Mouse (Mus musculus) natural killer cell, adult 2 months (primary cell): Measurements from ENCODE around the gene BC107364.
"Not testable (repeated sequence)": the region's sequence is repeated elsewhere in the genome, so short reads cannot be mapped to it uniquely, and the experiment has no call there.

Experiments
- DNase-seq, 2 experiments: peaks; one replicate each; pipeline ENCODE4 v3.0.0; 2022; ENCODE audit warnings: low spot score in 2 of 2

Gene BC107364

GRCm38 (mm10) chr3:96451181-96451737 is 847 bp downstream of the BC107364 start:
- not testable (repeated sequence) for DNase-seq

GRCm38 (mm10) chr3:96450586-96450896 is 1.6 kb downstream of the BC107364 start:
- DNase-seq: not testable (repeated sequence)

GRCm38 (mm10) chr3:96449762-96450585 is 2.1 kb downstream of the BC107364 start:
- not testable (repeated sequence) for DNase-seq

DNA sequence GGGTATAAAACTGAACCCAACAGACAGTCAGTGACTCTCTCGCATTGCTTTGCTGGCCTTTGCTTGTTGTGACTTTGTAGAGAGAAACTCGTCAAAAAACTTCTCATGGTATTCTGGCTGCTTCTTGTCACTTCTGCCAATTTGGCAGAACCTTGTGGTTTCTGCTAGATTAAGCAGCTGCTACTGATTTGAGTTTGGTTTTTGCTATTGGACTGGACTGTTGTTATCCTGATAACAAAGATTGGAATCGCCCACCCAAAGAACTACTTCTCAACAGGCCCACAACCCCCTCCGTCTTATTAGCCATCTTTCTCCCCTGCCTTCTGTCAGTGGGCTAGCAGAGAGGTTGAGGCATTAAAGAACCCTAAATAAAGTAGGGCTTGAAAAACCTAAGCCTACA is 6.7 kb downstream of the BC107364 start:
- DNase-seq: no peak

GRCm38 (mm10) chr3:96440578-96440977 is 11.5 kb downstream of the BC107364 start:
- peak; percentile 56 to 68 for DNase-seq

- DNase-seq: peak in 1 of 2 experiments; percentile 7
Observed at GRCm38 (mm10) chr3:96435557-96436091, 16.5 kb downstream of the BC107364 start.

GRCm38 (mm10) chr3:96432207-96432606 is 19.9 kb downstream of the BC107364 start:
- DNase-seq: no peak

DNA sequence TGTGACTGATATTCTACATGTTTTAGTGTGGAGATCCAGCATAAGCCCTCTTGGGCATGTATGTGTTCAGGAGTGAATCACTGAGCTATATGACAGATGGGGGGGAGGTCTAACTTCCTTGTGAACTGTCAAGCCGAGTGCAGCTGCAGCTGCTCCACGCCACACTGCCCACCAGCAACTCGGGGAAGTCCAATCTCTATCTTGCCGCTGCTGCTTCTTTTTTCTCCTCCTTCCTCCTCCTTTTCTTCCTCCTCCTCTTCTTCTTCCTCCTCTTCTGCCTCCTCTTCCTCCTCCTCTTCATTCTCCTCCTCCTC is 22.3 kb downstream of the BC107364 start:
- DNase-seq: peak in 1 of 2 experiments; percentile 21

DNA sequence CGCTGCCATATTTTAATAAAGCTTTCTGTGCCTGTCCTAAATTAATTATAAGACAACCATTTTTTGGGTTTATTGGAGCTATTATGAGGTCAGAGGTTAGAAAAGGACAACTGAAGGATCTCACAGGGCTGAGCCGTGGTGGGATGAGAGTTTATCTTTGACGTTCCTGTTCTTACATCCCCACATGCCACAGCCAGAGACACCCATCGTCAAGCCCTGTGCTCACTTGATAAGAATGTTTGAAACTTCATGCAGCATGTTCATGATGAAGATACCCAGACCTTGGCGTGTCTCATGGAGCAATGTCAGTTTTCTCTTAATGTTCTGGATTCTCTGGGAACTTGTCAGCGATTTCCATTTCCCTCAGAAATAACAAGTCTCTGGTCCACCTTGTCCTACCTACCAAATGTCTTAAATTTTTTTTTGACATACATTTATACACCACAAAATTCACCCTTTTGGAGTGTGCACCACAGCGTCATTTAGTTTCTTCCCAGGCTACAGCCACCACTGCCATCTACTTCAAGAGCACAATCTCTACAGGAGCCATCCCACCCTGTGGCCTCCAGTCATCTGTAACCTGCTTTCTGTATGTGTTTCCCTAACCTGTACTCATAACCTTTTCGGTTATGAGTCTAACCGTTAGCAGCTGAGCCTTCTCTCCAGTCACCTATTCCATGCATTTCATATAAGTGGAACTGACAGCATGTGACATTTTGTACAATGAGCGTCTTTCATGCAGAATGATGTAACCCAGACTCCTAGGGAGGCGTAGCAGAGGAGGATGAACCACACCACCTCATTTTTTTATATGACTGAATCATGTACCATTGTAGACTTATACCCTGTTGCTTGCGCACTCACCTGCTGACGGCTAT is 22.9 kb downstream of the BC107364 start:
- no peak for DNase-seq

GRCm38 (mm10) chr3:96427761-96428462 is 24.2 kb downstream of the BC107364 start:
- DNase-seq: peak in 1 of 2 experiments; percentile 9

DNA sequence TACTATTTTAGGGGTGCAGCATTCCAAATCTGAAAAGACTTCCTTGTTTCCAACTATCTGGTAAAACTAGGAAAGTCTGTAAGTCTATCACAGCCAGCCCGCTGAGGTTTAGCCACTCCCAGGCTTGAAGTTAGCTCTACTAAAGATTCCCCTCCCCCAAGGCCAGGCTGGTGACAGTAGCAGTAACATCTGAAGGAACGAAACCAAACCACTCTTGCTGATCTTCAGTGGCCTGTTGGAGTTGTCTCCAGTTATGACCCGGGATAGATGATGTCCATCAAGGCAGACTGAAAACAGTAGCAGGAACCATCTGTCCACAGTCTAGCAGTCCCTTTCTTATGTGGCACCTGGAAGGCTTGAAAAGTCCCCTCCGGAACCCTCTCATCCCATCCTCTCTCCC is 24.8 kb downstream of the BC107364 start:
- no peak for DNase-seq

DNA sequence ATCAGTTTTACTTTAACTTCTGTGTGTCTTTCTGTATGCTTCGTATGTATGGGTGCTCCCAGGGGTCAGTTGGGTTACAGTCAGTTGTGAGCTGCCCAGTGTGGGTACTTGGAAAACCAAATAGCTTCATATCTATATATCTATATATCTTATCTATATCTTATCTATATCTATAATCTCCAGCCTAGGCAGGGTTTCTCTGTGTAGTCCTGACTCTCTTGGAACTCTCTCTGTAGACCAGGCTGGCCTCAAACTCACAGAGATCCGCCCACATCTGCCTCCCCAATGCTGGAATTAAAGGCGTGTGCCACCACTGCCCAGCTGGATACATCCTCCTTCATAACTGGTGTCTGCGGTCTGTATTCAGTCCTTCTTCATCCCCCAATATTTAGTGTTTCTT is 25.8 kb downstream of the BC107364 start:
- DNase-seq: no peak

DNA sequence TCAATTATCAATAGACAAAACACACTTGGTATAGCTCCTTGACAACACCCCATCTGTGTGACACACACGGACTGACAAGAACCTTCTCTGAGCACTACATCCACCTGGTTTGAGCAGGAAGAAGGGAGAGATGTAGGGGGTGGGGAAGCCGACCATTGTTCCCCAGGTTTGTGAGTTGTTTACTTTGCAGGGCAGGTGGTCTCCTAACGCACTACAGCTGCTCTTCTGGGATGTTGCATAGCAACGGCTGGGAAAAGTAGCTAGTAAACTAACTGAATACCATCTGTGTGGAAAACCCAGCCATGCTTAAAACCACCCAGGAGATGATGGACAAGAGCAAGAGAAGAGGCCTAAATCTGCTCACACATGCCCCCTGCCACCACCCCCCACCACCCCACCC is 27.7 kb downstream of the BC107364 start:
- DNase-seq: not testable (repeated sequence)

DNA sequence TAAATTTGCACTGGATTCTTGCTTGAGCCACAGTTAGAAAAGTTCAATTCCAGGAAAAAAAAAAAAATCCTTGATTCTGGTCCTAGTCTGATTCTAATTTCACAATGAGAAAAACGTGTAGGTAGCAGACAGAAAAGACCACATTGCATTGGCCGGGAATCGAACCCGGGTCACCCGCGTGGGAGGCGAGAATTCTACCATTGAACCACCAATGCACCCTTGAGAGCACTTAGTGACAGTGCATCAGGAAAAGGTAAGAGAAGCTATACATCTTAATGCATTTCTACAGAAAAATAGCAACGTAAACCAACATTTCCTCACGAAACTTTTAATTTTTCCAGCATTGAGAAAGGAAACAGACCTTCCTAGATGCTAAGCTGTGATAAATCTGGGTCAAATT is 28.2 kb downstream of the BC107364 start:
- DNase-seq: no peak

DNA sequence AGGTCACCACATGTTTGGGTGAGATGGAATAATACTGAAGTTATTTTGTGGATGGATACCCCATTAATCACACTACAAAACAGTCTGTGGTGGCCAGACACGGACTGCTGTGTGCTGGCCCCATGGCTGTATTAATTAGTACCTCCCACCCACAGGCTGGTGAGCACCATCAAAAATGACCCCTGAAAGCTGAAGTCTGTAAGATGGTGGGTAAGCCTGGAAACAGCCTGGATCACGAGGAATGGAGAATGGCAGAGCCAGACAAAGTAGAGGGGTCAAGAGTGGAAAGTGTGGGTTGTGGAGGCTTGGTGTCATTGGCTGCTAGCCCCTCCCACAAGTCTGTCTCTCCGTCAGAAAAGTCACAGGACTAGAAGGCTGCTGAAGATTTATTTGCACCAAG is 31.3 kb downstream of the BC107364 start:
- DNase-seq: no peak

DNA sequence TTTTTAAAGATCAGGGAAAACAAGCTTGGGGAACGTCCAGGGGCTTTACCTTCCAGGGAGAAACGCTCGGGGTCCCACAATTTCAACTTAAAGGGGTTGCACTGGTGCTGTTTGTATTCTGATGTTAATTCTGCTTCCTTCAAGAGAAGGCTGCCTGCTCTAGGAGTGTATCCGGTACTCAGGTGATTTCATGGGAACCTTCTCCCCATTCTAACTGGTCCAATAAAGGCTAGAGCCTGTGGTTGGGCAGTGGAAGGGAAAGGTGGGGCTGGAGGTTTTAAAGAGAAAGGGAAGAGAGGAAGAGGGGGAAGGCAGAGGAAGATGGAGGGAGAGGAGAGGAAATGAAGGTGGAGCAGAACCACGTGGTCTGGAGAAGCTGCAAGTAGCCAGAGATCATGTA is 33.2 kb downstream of the BC107364 start:
- not testable (repeated sequence) for DNase-seq

GRCm38 (mm10) chr3:96417850-96418815 is 34.0 kb downstream of the BC107364 start:
- DNase-seq: no peak

DNA sequence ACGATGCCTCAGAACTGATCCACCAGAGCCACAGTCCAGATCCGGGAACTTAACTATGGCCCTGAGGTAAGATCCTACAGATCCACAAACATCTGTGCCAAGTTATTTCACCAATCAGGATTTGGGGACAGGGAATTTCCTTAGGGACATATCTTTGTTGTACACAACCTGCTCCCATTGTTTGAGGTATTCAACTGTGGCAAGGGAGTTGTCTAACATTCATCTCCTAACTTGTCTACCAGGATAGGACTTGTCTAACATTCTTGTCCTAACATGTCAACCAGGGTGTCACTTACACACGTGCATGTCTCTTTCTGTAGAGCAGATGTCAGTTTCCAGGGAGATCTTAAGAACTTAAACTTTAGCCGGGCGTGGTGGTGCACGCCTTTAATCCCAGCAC is 35.5 kb downstream of the BC107364 start:
- DNase-seq: no peak

DNA sequence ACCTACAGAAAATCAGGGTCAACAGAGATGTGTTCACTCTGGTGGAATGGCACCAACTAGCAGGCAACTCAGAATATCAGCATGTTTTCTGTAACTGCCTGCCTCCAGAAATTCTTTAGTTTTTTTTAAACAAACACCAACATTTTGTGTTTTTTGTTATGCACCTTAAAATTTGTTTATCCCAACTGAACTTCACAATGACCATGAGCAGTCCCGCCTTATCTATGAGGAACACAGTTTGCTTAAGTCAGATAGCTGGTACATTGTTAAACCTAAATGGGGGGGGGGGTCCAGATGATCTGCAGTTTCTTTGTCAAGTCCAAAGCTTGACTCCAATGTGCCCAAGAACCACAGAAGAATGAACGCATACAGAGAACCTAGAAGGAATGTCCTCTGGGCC is 36.0 kb downstream of the BC107364 start:
- no peak for DNase-seq

DNA sequence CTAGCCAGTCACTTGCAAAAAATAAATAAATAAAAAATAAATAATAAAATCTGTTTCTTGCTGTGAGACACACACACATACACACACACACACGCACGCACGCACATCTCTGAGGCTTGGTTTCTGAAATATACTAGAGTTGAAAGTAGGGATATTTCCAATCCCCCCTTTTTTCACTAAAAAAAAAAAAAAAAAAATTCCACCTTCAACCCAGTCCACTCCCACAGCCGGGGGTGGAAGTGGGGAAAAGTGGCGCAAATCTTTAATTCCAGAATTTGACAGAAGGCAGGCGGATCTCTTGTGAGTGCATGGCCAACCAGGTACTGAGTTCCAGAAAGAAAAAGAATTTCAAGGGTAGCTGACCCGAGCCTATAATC is 37.2 kb downstream of the BC107364 start:
- DNase-seq: no peak
